Mouse (Mus musculus) embryo, embryonic 9.5 days (tissue): ENCODE results near the gene Bbs7.

Experiments used
- DNase-seq: peaks from one replicate; pipeline ENCODE4 v3.0.0-alpha.2; 2017; ENCODE audit errors: extremely low spot score

The Bbs7 gene

DNA sequence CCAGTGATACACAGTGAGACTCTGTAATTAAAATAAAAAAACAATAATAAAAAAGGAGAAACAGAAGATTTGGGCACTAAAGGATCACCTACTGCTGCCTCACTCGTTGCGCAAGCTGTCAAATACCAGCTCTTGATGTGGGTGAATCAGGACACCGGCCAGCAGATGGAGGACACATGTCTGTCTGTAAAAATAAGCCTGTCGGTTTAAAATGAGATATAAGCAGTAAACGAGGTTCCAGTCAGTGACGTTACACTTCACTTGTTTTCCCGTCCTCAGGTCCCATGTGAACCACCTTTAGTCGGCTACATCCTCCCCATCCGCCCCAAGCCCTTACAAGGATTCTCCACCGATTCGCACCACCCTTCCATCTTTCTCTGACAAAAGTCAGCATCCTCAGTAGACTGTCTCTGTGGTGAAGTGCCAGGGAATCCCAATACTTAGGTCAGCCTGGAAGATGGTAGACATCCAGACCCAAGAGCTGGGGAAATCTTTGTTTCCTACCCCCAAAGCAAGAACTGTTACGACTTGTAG, 61.4 kb downstream of the Bbs7 start:
- DNase-seq: no peak

DNA sequence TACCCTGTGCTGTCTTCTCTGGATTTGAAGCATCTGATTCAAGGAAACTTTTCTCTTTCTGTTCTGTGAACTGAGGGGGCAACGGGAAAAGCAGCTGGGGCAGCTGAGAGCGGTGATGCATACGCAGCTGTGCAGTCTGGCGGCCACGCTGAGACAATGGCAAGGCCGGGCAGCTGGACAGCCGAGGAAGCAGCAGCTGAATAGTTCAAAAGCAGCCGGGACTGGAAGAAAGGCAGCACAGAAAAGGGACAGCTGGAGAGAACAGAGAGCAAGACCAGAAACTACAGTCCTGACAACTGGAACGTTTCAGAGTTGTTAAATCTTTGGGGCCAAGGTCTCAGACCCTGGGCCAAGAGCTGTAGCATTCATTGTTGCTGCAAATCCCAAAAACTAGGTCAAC, 61.9 kb downstream of the Bbs7 start:
- DNase-seq: peak; percentile 49

- no peak for DNase-seq
These were observed 68.3 kb downstream of the Bbs7 start for GRCm38 (mm10) chr3:36544961-36545360.

DNA sequence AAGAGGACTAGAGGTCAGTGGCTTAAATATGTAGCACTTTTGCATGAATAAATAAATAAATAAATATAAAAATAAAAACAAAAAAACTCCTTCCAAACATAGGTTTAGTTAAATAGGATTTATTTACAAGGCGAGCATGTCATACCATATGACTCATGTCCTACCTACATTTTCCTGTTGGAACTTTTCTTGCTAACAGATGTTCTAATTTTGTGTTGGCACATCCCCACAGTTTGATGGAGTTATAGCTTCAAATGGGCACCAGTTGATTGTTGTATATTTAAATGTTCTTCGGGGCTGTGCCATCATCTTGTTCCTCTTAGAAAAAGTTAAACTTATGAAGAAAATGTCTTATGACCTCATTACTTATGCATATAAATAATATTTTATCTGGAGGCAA, 71.9 kb downstream of the Bbs7 start:
- DNase-seq: no peak

- DNase-seq: no peak
These were observed 72.5 kb downstream of the Bbs7 start for GRCm38 (mm10) chr3:36540756-36541155.

DNA sequence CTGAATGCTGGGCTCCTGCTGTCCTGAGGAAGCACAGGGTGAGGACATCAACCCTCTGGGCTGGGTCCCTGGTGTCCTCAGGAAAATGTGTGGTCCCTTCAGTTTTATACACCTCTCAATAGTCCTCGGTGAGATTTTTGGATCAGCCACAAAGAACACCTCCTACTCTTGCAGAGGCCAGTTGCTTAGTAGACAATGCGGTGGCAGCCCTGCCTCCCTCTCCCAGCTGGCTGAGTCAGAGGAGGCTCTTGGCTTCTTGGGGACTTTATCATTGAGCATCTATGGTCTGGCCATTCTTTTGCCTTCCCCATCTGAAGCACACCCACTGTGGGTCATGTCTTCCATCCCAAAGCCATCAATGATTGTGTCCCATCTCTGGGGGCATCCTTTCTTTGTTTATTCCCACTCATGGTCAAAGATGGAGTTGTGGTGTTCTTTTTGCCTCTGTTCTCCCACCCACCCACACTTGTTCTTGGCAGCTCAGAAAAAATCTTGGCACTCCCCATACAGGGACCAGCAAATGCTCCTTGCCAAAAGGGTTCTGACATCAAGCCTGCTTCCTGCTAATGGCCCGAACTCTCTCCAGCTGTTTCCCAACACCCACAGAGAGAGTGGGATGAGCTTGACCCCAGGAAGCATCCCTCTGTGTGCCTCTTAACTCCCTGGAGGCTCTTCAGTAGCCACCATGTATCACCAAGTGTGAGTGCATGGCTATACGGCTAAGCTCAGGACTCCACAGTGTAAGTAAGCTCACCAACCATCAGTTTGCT, 75.4 kb downstream of the Bbs7 start:
- no peak for DNase-seq

DNA sequence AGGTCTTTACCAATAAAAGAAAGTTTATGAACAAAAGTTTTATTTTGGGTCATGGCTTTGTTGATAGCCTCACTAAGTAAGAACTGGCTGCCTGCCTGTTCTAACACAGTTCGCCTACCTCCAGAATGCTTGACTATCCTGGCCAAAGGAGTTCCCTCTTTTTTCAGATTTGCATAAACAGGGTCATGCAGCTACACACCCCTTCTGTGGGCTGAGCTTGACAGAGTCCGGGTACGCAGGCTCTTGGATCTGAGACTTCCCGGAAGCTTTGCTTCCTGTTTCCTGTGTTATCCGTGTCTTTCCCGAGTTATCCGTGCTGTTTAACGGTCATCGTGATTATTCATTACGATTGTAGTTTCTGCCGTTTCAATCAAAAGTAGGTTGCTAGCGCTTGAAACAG, 77.2 kb downstream of the Bbs7 start:
- no peak for DNase-seq

- DNase-seq: no peak
These were observed 80.0 kb downstream of the Bbs7 start for GRCm38 (mm10) chr3:36533201-36533672.

DNA sequence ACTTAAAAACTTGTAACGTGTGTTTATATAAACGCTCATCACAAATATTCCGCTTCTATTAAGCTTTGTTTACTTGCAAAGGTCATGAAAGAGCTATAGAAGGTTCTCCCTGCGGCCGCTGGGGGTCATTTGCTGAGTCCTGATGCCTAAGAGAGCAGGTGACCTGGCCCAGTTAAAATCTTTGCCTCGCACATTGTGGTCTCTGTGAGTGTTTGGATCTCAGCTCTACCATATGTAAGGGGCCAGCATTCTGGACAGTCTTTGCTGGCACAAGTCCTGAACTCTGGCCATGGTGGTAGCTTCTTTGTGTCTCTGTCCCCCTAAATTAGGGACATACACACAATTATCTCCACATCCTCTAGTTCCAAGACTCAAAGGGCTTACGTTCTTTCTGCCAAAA, 80.5 kb downstream of the Bbs7 start:
- no peak for DNase-seq

DNA sequence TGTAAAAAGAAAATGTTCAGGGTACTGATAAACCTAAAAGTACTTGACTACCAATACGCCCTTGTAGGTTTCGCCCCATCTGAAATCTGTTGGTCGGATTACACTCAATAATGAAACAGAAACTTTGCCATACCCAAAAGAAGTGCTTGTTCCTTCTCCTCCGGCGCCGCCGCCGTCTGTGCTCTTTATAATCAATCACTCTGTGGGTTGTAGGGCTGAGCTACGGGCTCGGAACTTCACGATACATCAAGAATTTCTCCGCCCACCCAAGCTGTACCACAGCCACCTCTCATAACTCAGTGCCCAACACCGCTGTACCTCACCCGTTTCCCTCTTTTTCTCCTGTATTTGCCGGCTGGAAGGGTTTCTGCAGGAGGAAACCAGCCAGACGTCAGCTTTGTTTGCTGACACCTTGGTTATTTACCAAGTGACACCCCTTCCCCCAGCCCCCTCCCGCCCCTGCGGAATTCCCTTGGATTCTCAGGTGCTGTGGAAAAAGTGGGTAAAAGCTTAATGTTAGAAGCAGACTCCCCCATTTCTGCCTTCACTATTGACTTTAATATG, 81.2 kb downstream of the Bbs7 start:
- DNase-seq: peak; percentile 42

DNA sequence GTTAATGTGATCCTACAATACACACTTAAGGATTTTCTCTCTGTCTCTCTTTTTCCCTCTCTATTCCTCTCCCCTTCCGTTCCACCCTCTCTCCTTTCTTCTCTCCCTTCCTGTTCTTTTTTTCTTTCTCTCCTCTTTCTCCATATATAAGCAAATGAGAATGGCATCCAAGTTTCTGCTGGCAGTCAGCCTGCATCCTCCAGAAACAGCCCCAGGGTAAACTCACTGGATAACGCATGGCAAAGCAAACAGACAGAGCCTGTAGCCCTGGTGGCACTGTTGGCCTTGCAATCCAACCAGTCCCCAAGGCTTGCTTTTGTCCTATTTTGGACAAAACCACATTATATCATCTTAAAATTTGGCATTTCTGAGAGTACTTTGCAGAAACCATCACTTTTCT, 82.0 kb downstream of the Bbs7 start:
- no peak for DNase-seq

GRCm38 (mm10) chr3:36530781-36531180, 82.5 kb downstream of the Bbs7 start:
- no peak for DNase-seq

GRCm38 (mm10) chr3:36530345-36530744, 82.9 kb downstream of the Bbs7 start:
- DNase-seq: no peak

DNA sequence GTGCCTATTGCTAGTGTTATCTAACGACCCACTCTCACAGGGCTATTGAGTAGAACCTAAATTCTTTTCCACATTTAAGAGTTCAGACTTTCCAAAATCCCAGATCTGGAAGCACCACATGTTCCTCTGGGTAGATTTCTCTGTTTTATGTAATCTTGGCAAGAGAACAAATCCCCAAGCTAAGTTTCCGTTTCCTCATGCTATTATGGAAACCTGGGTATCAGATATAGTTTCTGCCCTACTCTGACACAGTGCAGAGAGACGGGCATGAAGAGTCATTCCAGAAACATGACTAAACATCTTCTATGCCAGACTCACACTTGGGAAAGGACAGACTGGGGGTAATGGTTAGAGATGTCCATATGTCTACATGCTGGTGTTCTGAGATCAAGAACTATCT, 88.8 kb downstream of the Bbs7 start:
- no peak for DNase-seq
